Mouse (Mus musculus) 3T3-L1 (cell line): Measurements from ENCODE around the gene Card9.

Experiments
- DNase-seq: peaks from one replicate; pipeline ENCODE4 v3.0.0-alpha.2; 2015; ENCODE audit warnings: low read depth, low spot score

Gene Card9

GRCm38 (mm10) chr2:26305555-26305954 lies 55.2 kb downstream of the Card9 start:
- DNase-seq, result no peak

GRCm38 (mm10) chr2:26304711-26305110 lies 56.0 kb downstream of the Card9 start:
- DNase-seq, result no peak
